Mouse (Mus musculus) ES-CJ7 (cell line): ENCODE results near the gene Mex3b.

Source experiments
- DNase-seq: peaks from one replicate; pipeline ENCODE4 v3.0.0; 2011; ENCODE audit warnings: low read depth, low spot score

Mex3b gene

GRCm38 (mm10) chr7:82866486-82867270 is 455 bp upstream of the Mex3b start:
- DNase-seq: peak; percentile 85

- peak; percentile 54 for DNase-seq
Measured at GRCm38 (mm10) chr7:82868309-82869230, 1.4 kb downstream of the Mex3b start.

DNA sequence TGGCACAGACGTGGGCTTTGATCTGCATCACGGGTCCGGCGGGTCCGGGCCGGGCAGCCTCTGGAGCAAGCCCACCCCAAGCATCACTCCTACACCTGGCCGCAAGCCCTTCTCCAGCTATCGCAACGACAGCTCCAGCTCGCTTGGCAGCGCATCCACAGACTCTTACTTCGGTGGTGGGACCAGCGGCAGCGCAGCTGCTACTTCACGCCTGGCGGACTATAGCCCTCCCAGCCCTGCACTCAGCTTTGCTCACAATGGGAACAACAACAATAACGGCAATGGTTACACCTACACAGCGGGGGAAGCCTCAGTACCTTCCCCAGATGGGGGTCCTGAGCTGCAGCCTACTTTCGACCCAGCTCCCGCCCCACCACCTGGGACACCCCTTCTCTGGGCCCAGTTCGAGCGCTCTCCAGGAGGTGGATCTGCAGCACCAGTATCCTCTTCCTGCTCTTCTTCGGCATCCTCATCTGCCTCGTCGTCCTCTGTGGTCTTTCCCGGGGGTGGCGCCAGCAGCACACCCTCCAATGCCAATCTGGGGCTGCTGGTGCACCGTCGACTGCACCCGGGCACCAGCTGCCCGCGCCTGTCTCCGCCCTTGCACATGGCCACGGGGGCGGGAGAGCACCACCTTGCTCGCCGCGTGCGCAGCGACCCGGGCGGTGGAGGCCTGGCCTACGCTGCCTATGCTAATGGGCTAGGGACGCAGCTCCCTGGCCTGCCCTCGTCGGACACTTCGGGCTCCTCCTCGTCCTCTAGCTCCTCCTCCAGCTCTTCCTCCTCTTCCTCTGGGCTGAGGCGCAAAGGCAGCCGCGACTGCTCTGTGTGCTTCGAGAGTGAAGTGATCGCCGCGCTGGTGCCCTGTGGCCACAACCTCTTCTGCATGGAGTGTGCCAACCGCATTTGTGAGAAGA is 2.4 kb downstream of the Mex3b start:
- peak; percentile 53 for DNase-seq

DNA sequence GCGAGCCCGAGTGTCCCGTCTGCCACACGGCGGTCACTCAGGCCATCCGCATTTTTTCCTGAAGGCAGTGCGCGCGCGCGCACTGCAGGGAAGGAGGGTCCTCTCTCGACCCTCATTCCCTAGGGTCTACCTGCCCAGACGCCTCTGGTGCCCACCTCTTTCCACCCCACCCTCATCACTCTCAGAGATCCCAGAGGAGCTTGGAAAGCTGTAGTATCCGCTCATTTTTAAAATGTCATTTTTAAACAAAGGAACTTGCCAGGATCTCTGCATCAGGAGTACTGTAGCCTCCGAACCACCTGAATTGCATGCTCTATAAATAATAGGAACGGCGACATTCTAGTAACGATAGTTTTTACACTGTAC is 3.0 kb downstream of the Mex3b start:
- no peak for DNase-seq

GRCm38 (mm10) chr7:82876551-82876950 is 9.4 kb downstream of the Mex3b start:
- no peak for DNase-seq

GRCm38 (mm10) chr7:82880016-82880415 is 12.9 kb downstream of the Mex3b start:
- DNase-seq: no peak

GRCm38 (mm10) chr7:82880700-82881099 is 13.6 kb downstream of the Mex3b start:
- no peak for DNase-seq

- DNase-seq: no peak
Measured at GRCm38 (mm10) chr7:82890317-82890850, 23.3 kb downstream of the Mex3b start.

DNA sequence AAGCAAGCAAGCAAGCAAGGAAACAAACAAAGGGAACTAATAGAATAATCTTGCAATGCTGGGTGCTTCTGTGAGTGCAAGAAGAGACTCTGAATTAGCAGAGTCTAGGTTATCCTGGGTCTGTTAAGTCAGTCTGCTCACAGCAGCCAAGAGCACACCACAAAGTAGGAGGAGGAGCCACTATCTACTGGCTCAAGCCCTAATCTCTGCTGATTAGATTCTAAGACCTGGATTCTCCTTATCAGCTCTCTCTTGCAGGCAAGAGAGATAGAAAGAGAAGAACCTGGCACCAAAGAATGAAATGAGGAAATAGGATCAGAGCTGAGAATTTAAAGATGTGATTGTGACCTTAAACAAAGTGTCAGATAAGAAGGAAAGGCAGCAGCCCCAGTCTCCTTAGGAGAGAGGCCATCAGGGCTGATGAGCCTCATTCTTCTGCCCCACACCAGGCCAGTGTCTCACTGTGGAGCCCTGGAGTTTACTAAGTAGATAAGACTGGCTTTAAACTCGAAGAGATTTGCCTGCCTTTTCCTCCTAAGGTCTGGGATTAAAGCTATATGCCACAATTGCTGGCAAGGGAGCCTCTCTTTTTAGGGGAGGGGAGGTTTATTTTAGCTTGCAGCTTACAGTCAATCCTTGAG is 23.9 kb downstream of the Mex3b start:
- DNase-seq: no peak

GRCm38 (mm10) chr7:82894366-82894765 is 27.2 kb downstream of the Mex3b start:
- DNase-seq: no peak

- no peak for DNase-seq
Measured at GRCm38 (mm10) chr7:82895606-82896005, 28.5 kb downstream of the Mex3b start.

GRCm38 (mm10) chr7:82896750-82897149 is 29.6 kb downstream of the Mex3b start:
- DNase-seq: peak; percentile 7

DNA sequence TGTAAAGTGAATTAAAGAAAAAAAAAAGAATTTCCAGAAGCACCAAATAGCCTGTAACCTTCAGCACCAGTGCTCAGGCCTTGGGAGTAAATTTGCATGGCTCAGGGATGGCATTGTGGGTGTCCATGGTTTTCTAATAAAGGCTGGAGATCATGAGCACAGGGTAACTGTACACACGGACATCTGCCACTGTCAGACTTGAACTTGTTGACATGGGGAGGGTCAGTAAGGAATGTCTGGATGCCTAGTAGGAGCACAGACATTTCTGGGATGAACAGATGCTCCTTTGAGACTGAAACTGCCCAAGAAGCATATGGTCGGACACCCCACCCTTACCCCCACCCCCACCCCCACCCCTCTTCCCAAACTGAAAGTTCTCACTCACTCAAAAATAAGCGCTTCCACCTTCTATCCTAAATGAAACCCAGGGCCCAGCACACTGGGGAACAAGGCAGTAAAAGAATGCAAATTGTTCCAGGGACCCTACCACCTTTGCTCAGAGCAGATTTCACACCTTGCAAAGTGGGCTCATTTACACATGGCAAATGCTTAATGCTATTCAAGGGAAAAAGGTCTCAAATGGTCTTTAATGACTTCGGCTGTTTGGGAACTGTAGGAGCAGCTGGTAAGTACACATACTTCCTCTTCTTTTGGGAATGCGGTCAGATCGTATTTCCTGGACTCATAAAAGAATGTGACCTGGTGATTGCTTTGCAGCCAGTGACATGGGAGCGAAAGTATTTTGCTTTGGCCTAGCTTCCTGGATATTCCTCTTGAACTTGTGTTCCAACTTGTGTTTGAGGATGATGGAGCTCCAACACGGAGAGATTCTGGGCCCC is 32.5 kb downstream of the Mex3b start:
- peak; percentile 9 for DNase-seq

DNA sequence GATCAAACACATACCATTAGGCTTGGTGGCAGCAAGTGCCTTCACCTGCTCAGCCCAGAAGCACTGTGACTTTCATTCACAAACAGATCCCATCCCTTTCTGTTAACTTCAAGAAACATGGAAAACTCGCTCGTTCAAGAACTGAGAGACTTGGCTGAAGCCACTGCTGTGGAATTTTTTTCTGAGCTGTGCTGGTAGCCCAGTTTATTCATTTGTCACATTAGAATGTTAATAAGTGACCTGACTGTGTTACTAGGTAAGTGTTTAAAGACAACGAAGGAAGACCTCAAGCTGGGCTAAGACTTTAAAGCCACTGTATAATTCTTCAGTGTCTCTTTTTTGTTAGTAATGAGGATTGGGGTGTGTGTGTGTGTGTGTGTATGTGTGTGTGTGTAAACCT is 35.9 kb downstream of the Mex3b start:
- no peak for DNase-seq

GRCm38 (mm10) chr7:82905527-82905926 is 38.4 kb downstream of the Mex3b start:
- no peak for DNase-seq

DNA sequence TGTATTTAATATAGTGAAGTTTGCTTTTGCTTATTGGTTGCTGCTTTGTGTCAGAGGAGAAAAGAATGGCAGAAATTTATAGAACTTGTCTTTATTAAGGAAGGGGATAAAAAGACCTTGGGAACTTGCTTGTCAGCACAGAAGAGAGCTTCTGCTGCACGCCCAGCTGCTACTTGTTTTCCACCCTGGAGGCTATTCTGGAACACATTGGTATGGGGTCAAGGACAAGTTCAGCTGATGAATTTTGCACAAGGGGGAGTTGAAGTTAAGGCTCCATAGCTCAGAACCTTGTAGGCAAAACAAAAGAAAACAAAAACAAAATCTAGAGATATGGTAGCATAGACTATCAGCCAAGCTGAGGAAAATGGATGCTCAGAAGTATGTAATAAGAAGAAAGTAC is 39.9 kb downstream of the Mex3b start:
- DNase-seq: no peak

GRCm38 (mm10) chr7:82910536-82911384 is 43.6 kb downstream of the Mex3b start:
- no peak for DNase-seq

DNA sequence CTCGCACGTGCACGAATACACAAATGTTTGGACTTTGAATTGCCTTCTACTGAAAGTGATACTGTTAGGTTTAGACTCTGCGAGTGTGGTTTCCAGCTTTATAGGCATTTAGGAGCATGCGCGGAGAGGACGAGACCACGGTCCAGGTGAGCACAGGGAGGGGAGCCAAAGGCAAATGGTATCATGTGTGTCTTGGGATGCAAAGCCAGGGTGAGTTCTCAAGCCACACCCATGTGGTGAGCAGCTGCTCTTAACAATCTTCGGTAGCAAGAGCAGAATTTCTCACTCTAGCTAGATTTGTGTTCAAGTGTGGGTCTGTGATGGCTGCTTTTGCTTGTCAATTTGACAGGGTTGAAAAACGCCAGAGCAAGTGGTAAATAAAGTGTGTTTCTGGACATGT is 44.4 kb downstream of the Mex3b start:
- no peak for DNase-seq

- no peak for DNase-seq
Measured at GRCm38 (mm10) chr7:82914297-82914696, 47.2 kb downstream of the Mex3b start.
